Mouse (Mus musculus): ENCODE data around the gene Pkp3. TPM values are rescaled to one million over a fixed set of nuclear protein-coding genes. Genes with fewer than 3 reads are reported as not detected.
A peak's percentile ranks its signal among the peaks of the same experiment; 100 is the strongest.

Gene Pkp3
- polyA plus RNA-seq, 1 experiment = 0.03 TPM

- Histone ChIP-seq H3K9me3 (ENCODE audit: control insufficient read depth, low read length) (no peaks in the 10 kb centered on the region), H3K27me3 (ENCODE audit: control insufficient read depth) (peaks cover 35% of the 10 kb centered on the region), H3K4me3 (replicated peaks) (no peak overlapping the region), H3K36me3 (ENCODE audit: control insufficient read depth) (no peaks in the 10 kb centered on the region), H3K4me1 (ENCODE audit: control insufficient read depth) (peaks cover 7% of the 10 kb centered on the region)
- TF ChIP-seq GATA1 (IDR thresholded peaks at IDR 0.05; ENCODE audit: low read length) (no peak), TAL1 (IDR thresholded peaks at IDR 0.05; ENCODE audit: low read length) (no peak)
These were observed 1.7 kb downstream of the Pkp3 start for GRCm38 (mm10) chr7:141079481-141080449.

GRCm38 (mm10) chr7:141087894-141088293 is 9.9 kb downstream of the Pkp3 start:
- TF ChIP-seq GATA1 (IDR thresholded peaks at IDR 0.05; ENCODE audit: low read length) (no peak), TAL1 (IDR thresholded peaks at IDR 0.05; ENCODE audit: low read length) (no peak)
- no peak overlapping the region for H3K4me3 ChIP-seq (replicated peaks)
- H3K27me3 ChIP-seq (ENCODE audit: control insufficient read depth) = peaks cover 54% of the 10 kb centered on the region
- H3K9me3 ChIP-seq (ENCODE audit: control insufficient read depth, low read length) = no peaks in the 10 kb centered on the region; the same call in 1 of the 2 replicates
- H3K4me1 ChIP-seq (ENCODE audit: control insufficient read depth) = peaks cover 25% of the 10 kb centered on the region
- H3K36me3 ChIP-seq (ENCODE audit: control insufficient read depth) = peaks cover under 1% of the 10 kb centered on the region; the same call in 1 of the 2 replicates

GRCm38 (mm10) chr7:141088473-141088872 is 10.5 kb downstream of the Pkp3 start:
- no peaks in the 10 kb centered on the region; the same call in 1 of the 2 replicates for H3K9me3 ChIP-seq (ENCODE audit: control insufficient read depth, low read length)
- TF ChIP-seq GATA1 (IDR thresholded peaks at IDR 0.05; ENCODE audit: low read length) (no peak), TAL1 (IDR thresholded peaks at IDR 0.05; ENCODE audit: low read length) (no peak)
- H3K4me1 ChIP-seq (ENCODE audit: control insufficient read depth) = peaks cover 31% of the 10 kb centered on the region
- H3K4me3 ChIP-seq (replicated peaks) = no peak overlapping the region
- peaks cover 2% of the 10 kb centered on the region; the same call in 1 of the 2 replicates for H3K36me3 ChIP-seq (ENCODE audit: control insufficient read depth)
- H3K27me3 ChIP-seq (ENCODE audit: control insufficient read depth) = peaks cover 51% of the 10 kb centered on the region

GRCm38 (mm10) chr7:141090228-141090627 is 12.2 kb downstream of the Pkp3 start:
- peaks cover 48% of the 10 kb centered on the region for H3K27me3 ChIP-seq (ENCODE audit: control insufficient read depth)
- no peaks in the 10 kb centered on the region; the same call in 1 of the 2 replicates for H3K9me3 ChIP-seq (ENCODE audit: control insufficient read depth, low read length)
- peaks cover 38% of the 10 kb centered on the region for H3K4me1 ChIP-seq (ENCODE audit: control insufficient read depth)
- H3K4me3 ChIP-seq (replicated peaks) = no peak overlapping the region
- TF ChIP-seq GATA1 (IDR thresholded peaks at IDR 0.05; ENCODE audit: low read length) = no peak
- TF ChIP-seq TAL1 (IDR thresholded peaks at IDR 0.05; ENCODE audit: low read length) = no peak
- H3K36me3 ChIP-seq (ENCODE audit: control insufficient read depth) = peaks cover 2% of the 10 kb centered on the region; the same call in 1 of the 2 replicates

GRCm38 (mm10) chr7:141092051-141092735 is 14.2 kb downstream of the Pkp3 start:
- no peak for TF ChIP-seq TAL1 (IDR thresholded peaks at IDR 0.05; ENCODE audit: low read length)
- no peak for TF ChIP-seq GATA1 (IDR thresholded peaks at IDR 0.05; ENCODE audit: low read length)
- no peaks in the 10 kb centered on the region; the same call in 1 of the 2 replicates for H3K9me3 ChIP-seq (ENCODE audit: control insufficient read depth, low read length)
- H3K4me3 ChIP-seq (replicated peaks) = peak overlapping the region; percentile 21
- peaks cover 56% of the 10 kb centered on the region for H3K4me1 ChIP-seq (ENCODE audit: control insufficient read depth)
- H3K36me3 ChIP-seq (ENCODE audit: control insufficient read depth) = peaks cover 2% of the 10 kb centered on the region; the same call in 1 of the 2 replicates
- peaks cover 37% of the 10 kb centered on the region for H3K27me3 ChIP-seq (ENCODE audit: control insufficient read depth)

- H3K27me3 ChIP-seq (ENCODE audit: control insufficient read depth) = peaks cover 24% of the 10 kb centered on the region
- peaks cover 53% of the 10 kb centered on the region for H3K4me1 ChIP-seq (ENCODE audit: control insufficient read depth)
- H3K36me3 ChIP-seq (ENCODE audit: control insufficient read depth) = peaks cover 2% of the 10 kb centered on the region; the same call in 1 of the 2 replicates
- no peak overlapping the region for H3K4me3 ChIP-seq (replicated peaks)
- TF ChIP-seq TAL1 (IDR thresholded peaks at IDR 0.05; ENCODE audit: low read length) = no peak
- no peak for TF ChIP-seq GATA1 (IDR thresholded peaks at IDR 0.05; ENCODE audit: low read length)
- H3K9me3 ChIP-seq (ENCODE audit: control insufficient read depth, low read length) = no peaks in the 10 kb centered on the region
These were observed 15.9 kb downstream of the Pkp3 start for GRCm38 (mm10) chr7:141093950-141094349.

GRCm38 (mm10) chr7:141094487-141095205 is 16.6 kb downstream of the Pkp3 start:
- Histone ChIP-seq H3K36me3 (ENCODE audit: control insufficient read depth) (peaks cover 2% of the 10 kb centered on the region; the same call in 1 of the 2 replicates), H3K27me3 (ENCODE audit: control insufficient read depth) (peaks cover 23% of the 10 kb centered on the region), H3K4me3 (replicated peaks) (peak overlapping the region; percentile 28), H3K4me1 (ENCODE audit: control insufficient read depth) (peaks cover 57% of the 10 kb centered on the region), H3K9me3 (ENCODE audit: control insufficient read depth, low read length) (no peaks in the 10 kb centered on the region)
- TF ChIP-seq TAL1 (IDR thresholded peaks at IDR 0.05; ENCODE audit: low read length) = no peak
- TF ChIP-seq GATA1 (IDR thresholded peaks at IDR 0.05; ENCODE audit: low read length) = no peak

GRCm38 (mm10) chr7:141096021-141096420 is 18.0 kb downstream of the Pkp3 start:
- Histone ChIP-seq H3K4me3 (replicated peaks) (no peak overlapping the region), H3K9me3 (ENCODE audit: control insufficient read depth, low read length) (no peaks in the 10 kb centered on the region), H3K36me3 (ENCODE audit: control insufficient read depth) (peaks cover 2% of the 10 kb centered on the region; the same call in 1 of the 2 replicates), H3K27me3 (ENCODE audit: control insufficient read depth) (peaks cover 26% of the 10 kb centered on the region), H3K4me1 (ENCODE audit: control insufficient read depth) (peaks cover 68% of the 10 kb centered on the region)
- TF ChIP-seq GATA1 (IDR thresholded peaks at IDR 0.05; ENCODE audit: low read length) = no peak
- TF ChIP-seq TAL1 (IDR thresholded peaks at IDR 0.05; ENCODE audit: low read length) = no peak

Data from erythroblast, embryonic 14.5 days (primary cell).